Mouse (Mus musculus) hindbrain, postnatal 0 days (tissue): ENCODE results near the gene Hspb7. TPM values are rescaled to one million over a fixed set of nuclear protein-coding genes. Genes with fewer than 3 reads are reported as not detected.

Source experiments
- ATAC-seq: fragments of 200-750 bp; cut with Nextera tagmentation; 2 replicates; pipeline ENCODE4 v1.8.0; 2017; ENCODE audit warnings: mild to moderate bottlenecking, moderate TSS enrichment, moderate library complexity
- DNase-seq: peaks from one replicate; pipeline ENCODE4 v3.0.0-alpha.2; 2015; ENCODE audit warnings: low spot score
- H3K27ac ChIP-seq: fragments of 300-500 bp; sonication (generic); 2 replicates; pipeline ENCODE4 v1.5.1; 2014; ENCODE audit warnings: mild to moderate bottlenecking
- H3K27me3 ChIP-seq: fragments of 300-500 bp; sonication (generic); 2 replicates; pipeline ENCODE4 v1.6.1; 2014; ENCODE audit warnings: low read length, mixed read lengths; ENCODE audit not compliant: insufficient read depth
- H3K36me3 ChIP-seq: fragments of 300-500 bp; sonication (generic); 2 replicates; pipeline ENCODE4 v1.6.1; 2014; ENCODE audit warnings: low read length, mixed read lengths; ENCODE audit not compliant: insufficient read depth
- H3K4me1 ChIP-seq: fragments of 300-500 bp; sonication (generic); 2 replicates; pipeline ENCODE4 v1.6.1; 2014; ENCODE audit warnings: antibody characterized with exemption, low read length, mixed read lengths; ENCODE audit not compliant: insufficient read depth
- H3K4me2 ChIP-seq: fragments of 300-500 bp; sonication (generic); 2 replicates; pipeline ENCODE4 v1.6.1; 2014; ENCODE audit warnings: low read depth, mild to moderate bottlenecking, low read length, moderate library complexity, mixed read lengths
- H3K4me3 ChIP-seq: fragments of 300-500 bp; sonication (generic); 2 replicates; pipeline ENCODE4 v1.5.1; 2014; ENCODE audit warnings: low read length
- H3K9ac ChIP-seq: fragments of 300-500 bp; sonication (generic); replicated peaks from 2 replicates; pipeline ENCODE4 v1.6.1; 2014; ENCODE audit warnings: mild to moderate bottlenecking, low read length, moderate library complexity, mixed read lengths
- H3K9me3 ChIP-seq: fragments of 300-500 bp; sonication (generic); 2 replicates; pipeline ENCODE4 v1.6.1; 2016; ENCODE audit warnings: low read length, mixed read lengths
- CTCF ChIP-seq: IDR thresholded peaks from 2 replicates; pipeline ENCODE4 v1.5.1; 2016; ENCODE audit warnings: antibody characterized with exemption, control low read depth, low read depth
- WGBS: fragments of 180-500 bp; shearing (Covaris S2); extraction: QIAGEN DNeasy Blood & Tissue Kit; methylation state at CpG from one replicate; pipeline ENCODE4 v1.1.7; 2014; 5-methylcytosine and 5-hydroxymethylcytosine counted together
- polyA plus RNA-seq: library from polyadenylated mRNA; unstranded; fragments of >200 nt; fragmentation: Nextera tagmentation; extraction: Ambion mirVana; gene quantifications from 2 replicates; pipeline ENCODE4 v1.2.1, GENCODE M21; 2015
- total RNA-seq: library from RNA; depleted of rRNA; stranded (reverse); fragments of >200 nt; gene quantifications from 2 replicates; pipeline ENCODE4 v1.2.3, GENCODE M21; 2014

Gene Hspb7
- total and polyA plus RNA-seq, 2 experiments from 2014 or later, result 0.06 TPM; not detected in 1

- WGBS, result 69% methylated on average over 14 of the region's 14 CpGs
Observed at GRCm38 (mm10) chr4:141454581-141455350, 34.2 kb downstream of the Hspb7 start.

GRCm38 (mm10) chr4:141455526-141455925 lies 34.9 kb downstream of the Hspb7 start:
- no peaks in the 10 kb centered on the region; the same call in 1 of the 2 replicates for H3K4me1 ChIP-seq
- no peaks in the 10 kb centered on the region for H3K9me3 ChIP-seq
- H3K4me3 ChIP-seq, result no peak overlapping the region
- H3K36me3 ChIP-seq, result peaks cover 4% of the 10 kb centered on the region; the same call in 1 of the 2 replicates
- no peak overlapping the region for H3K27ac ChIP-seq
- H3K27me3 ChIP-seq, result no peaks in the 10 kb centered on the region
- 69% methylated on average over 4 of the region's 4 CpGs for WGBS
- no peak overlapping the region for H3K4me2 ChIP-seq
- DNase-seq, result no peak
- no peak for TF ChIP-seq CTCF
- no peak overlapping the region for H3K9ac ChIP-seq
- ATAC-seq, result peak; percentile 41

More at GRCm38 (mm10) chr4:141454581-141455350, 34.2 kb downstream of the Hspb7 start:
- Histone ChIP-seq H3K4me1 (no peaks in the 10 kb centered on the region; the same call in 1 of the 2 replicates), H3K36me3 (peaks cover 4% of the 10 kb centered on the region; the same call in 1 of the 2 replicates), H3K27ac (peak overlapping the region; percentile 42; the same call in 1 of the 2 replicates), H3K4me2 (no peak overlapping the region), H3K4me3 (no peak overlapping the region), H3K27me3 (no peaks in the 10 kb centered on the region), H3K9me3 (no peaks in the 10 kb centered on the region), H3K9ac (no peak overlapping the region)
- no peak for TF ChIP-seq CTCF
- peak; percentile 35; the same call in 1 of the 2 replicates for ATAC-seq
- DNase-seq, result no peak

GRCm38 (mm10) chr4:141456193-141456938 lies 35.8 kb downstream of the Hspb7 start:
- 90% methylated on average over 14 of the region's 14 CpGs for WGBS
- no peak overlapping the region for H3K27ac ChIP-seq
- H3K4me3 ChIP-seq, result no peak overlapping the region
- no peaks in the 10 kb centered on the region for H3K27me3 ChIP-seq
- H3K9me3 ChIP-seq, result no peaks in the 10 kb centered on the region
- ATAC-seq (no peak), DNase-seq (no peak)
- H3K9ac ChIP-seq, result no peak overlapping the region
- H3K36me3 ChIP-seq, result peaks cover 4% of the 10 kb centered on the region; the same call in 1 of the 2 replicates
- H3K4me1 ChIP-seq, result no peaks in the 10 kb centered on the region; the same call in 1 of the 2 replicates
- H3K4me2 ChIP-seq, result no peak overlapping the region
- TF ChIP-seq CTCF, result no peak

GRCm38 (mm10) chr4:141458236-141458635 lies 37.7 kb downstream of the Hspb7 start:
- DNase-seq (no peak), ATAC-seq (no peak)
- peaks cover 8% of the 10 kb centered on the region; the same call in 1 of the 2 replicates for H3K36me3 ChIP-seq
- H3K4me2 ChIP-seq, result no peak overlapping the region
- H3K4me1 ChIP-seq, result no peaks in the 10 kb centered on the region; the same call in 1 of the 2 replicates
- H3K9me3 ChIP-seq, result no peaks in the 10 kb centered on the region
- H3K27ac ChIP-seq, result no peak overlapping the region
- 10% methylated on average over 7 of the region's 7 CpGs for WGBS
- H3K27me3 ChIP-seq, result no peaks in the 10 kb centered on the region
- H3K4me3 ChIP-seq, result no peak overlapping the region
- TF ChIP-seq CTCF, result no peak
- no peak overlapping the region for H3K9ac ChIP-seq

- Histone ChIP-seq H3K36me3 (peaks cover 14% of the 10 kb centered on the region; the same call in 1 of the 2 replicates), H3K4me2 (no peak overlapping the region), H3K27ac (no peak overlapping the region), H3K27me3 (no peaks in the 10 kb centered on the region), H3K4me1 (no peaks in the 10 kb centered on the region; the same call in 1 of the 2 replicates), H3K4me3 (no peak overlapping the region), H3K9ac (no peak overlapping the region), H3K9me3 (no peaks in the 10 kb centered on the region)
- no peak for TF ChIP-seq CTCF
- 60% methylated on average over 3 of the region's 3 CpGs for WGBS
- DNase-seq (no peak), ATAC-seq (no peak)
Observed at GRCm38 (mm10) chr4:141458888-141459287, 38.3 kb downstream of the Hspb7 start.

- TF ChIP-seq CTCF, result no peak
- WGBS, result 87% methylated on average over 9 of the region's 9 CpGs
- Histone ChIP-seq H3K9me3 (no peaks in the 10 kb centered on the region), H3K4me3 (no peak overlapping the region), H3K36me3 (peaks cover 22% of the 10 kb centered on the region), H3K27ac (no peak overlapping the region), H3K4me2 (no peak overlapping the region), H3K4me1 (no peaks in the 10 kb centered on the region; the same call in 1 of the 2 replicates), H3K27me3 (no peaks in the 10 kb centered on the region), H3K9ac (no peak overlapping the region)
- DNase-seq (no peak), ATAC-seq (no peak)
Observed at GRCm38 (mm10) chr4:141459766-141460165, 39.2 kb downstream of the Hspb7 start.
